Mouse (Mus musculus) brain, embryonic 14.5 days (tissue): ENCODE measurements around the gene Mgst3.

Experiments
- CTCF ChIP-seq: fragments of 200-500 bp; IDR thresholded peaks from 2 replicates; pipeline ENCODE4 v1.5.1; 2012; ENCODE audit warnings: inconsistent platforms, mild to moderate bottlenecking, moderate library complexity, borderline replicate concordance; ENCODE audit not compliant: insufficient read depth, insufficient read length; ENCODE audit errors: extremely low read depth
- POLR2A ChIP-seq: fragments of 200-500 bp; IDR thresholded peaks from 2 replicates; pipeline ENCODE4 v1.6.1; 2012; ENCODE audit warnings: mild to moderate bottlenecking, inconsistent platforms, borderline replicate concordance; ENCODE audit not compliant: poor library complexity, insufficient read depth, insufficient read length, severe bottlenecking; ENCODE audit errors: extremely low read depth

DNA sequence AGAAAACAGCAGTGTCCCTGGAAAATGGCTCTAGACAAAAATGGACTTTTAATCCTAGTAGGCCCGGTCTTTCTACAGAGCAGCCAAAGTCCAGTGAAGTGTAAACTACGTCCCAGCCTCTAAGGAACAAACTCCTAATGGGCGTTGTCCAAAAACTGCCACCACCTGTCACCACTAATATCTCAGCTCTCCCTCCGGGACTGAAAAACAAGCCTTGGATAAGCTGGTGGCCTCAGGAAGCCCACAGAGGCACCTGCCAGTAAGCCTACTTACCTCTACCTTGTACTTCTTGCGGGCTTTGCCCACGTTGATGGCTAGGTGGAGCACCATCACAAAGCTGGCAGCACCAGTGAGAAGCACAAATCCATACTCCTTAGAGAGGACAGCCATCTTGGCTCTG is 15.6 kb downstream of the Mgst3 start:
- no peak for TF ChIP-seq CTCF
- TF ChIP-seq POLR2A, result no peak
